Mouse (Mus musculus): ENCODE data around the gene Clptm1.

DNA sequence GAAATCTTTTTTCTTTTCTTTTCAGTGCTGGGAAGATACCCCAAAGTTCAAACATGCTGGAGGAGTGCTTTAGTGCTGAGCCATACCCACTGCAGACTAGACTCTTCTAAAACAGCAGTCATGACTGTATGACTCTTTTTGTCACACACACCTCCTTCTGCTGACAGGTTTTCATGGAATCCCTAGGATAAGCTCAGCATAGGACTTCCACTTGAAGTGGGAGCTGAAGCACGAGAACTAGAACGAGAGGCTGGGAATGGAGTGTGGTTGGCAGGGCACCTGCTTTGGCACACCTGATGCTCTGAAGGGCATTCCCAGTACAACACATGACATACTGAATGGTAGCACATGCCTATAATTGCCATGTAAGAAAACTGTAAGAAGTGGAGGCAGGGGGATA, 12.2 kb downstream of the Clptm1 start:
- TF ChIP-seq CTCF (IDR thresholded peaks at IDR 0.05; ENCODE audit: control insufficient read depth, insufficient read depth, insufficient read length): no peak
- no peak for TF ChIP-seq MYOG (IDR thresholded peaks at IDR 0.05; ENCODE audit: control insufficient read depth, extremely low read depth, insufficient read length)
- no peak for TF ChIP-seq CEBPB (IDR thresholded peaks at IDR 0.05; ENCODE audit: low read depth)

Measured in C2C12 (cell line).